Mouse (Mus musculus): ENCODE measurements at regions not wholly inside any gene's neighbourhood (a gene's known extent, or its start where the extent isn't known, plus 50 kb on each side); places are given as distances from the start of the nearest gene placed in this dataset.
A peak's percentile ranks its signal among the peaks of the same experiment; 100 is the strongest.

DNA sequence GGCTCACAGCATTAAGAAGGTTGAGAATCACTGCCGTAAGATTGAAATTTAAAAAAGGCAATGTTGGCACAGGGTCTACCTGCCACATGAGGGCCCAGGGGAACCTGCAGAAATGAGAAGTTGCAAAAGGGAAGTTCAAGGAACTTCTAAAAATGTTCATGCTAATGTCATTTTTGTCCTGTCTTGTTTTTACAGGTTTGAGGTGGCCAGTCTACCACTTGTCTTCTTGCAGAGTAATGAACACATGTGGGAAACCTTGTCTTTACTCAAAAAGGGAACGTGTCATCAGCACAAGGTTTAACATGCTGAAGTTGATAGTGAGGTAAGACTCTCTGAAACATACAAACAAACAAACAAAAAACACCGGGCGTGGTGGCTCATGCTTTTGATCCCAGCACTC lies 71.4 kb upstream of the Nanos1 start:
- Histone ChIP-seq H3K27ac (ENCODE audit: low read length) (no peak overlapping the region), H3K4me2 (ENCODE audit: low read length) (no peak overlapping the region), H3K9me3 (ENCODE audit: control insufficient read depth, low read length) (no peaks in the 10 kb centered on the region), H3K4me3 (replicated peaks; ENCODE audit: low read length) (no peak overlapping the region), H3K36me3 (ENCODE audit: control insufficient read depth, insufficient read depth) (no peaks in the 10 kb centered on the region), H3K9ac (replicated peaks; ENCODE audit: low read depth, low read length) (no peak overlapping the region), H3K4me1 (replicated peaks; ENCODE audit: control insufficient read depth, insufficient read depth, low read length) (peaks cover 2% of the 10 kb centered on the region; the same call in 1 of the 2 replicates), H3K27me3 (replicated peaks; ENCODE audit: control insufficient read depth, insufficient read depth, low read length) (no peaks in the 10 kb centered on the region)
- ATAC-seq = no peak
- 90% methylated on average over 4 of the region's 4 CpGs for WGBS

DNA sequence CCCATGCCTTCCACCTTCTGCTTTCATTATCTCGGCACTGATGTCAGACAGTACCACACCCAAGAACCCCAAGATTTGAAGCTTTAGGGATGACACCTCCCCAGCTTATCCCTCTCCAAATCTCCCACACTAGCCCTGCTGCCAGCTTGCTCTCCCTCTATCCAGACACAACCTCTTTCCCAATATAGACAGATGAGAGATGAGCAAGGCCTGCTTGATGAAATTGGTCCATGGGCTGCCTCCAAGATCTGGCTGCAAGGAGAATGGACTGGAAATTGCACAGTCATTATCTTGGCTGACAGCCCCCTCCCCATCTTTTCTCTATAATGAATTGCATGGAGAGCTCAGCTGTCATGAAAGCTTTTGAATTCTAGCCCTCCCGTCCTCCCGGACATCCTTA lies 73.5 kb upstream of the Nanos1 start:
- 43% methylated on average over 3 of the region's 3 CpGs for WGBS
- Histone ChIP-seq H3K4me1 (replicated peaks; ENCODE audit: control insufficient read depth, insufficient read depth, low read length) (peaks cover 2% of the 10 kb centered on the region; the same call in 1 of the 2 replicates), H3K9ac (replicated peaks; ENCODE audit: low read depth, low read length) (no peak overlapping the region), H3K4me3 (replicated peaks; ENCODE audit: low read length) (no peak overlapping the region), H3K27ac (ENCODE audit: low read length) (no peak overlapping the region), H3K27me3 (replicated peaks; ENCODE audit: control insufficient read depth, insufficient read depth, low read length) (no peaks in the 10 kb centered on the region), H3K4me2 (ENCODE audit: low read length) (no peak overlapping the region), H3K9me3 (ENCODE audit: control insufficient read depth, low read length) (no peaks in the 10 kb centered on the region), H3K36me3 (ENCODE audit: control insufficient read depth, insufficient read depth) (no peaks in the 10 kb centered on the region)
- peak; percentile 47 for ATAC-seq

DNA sequence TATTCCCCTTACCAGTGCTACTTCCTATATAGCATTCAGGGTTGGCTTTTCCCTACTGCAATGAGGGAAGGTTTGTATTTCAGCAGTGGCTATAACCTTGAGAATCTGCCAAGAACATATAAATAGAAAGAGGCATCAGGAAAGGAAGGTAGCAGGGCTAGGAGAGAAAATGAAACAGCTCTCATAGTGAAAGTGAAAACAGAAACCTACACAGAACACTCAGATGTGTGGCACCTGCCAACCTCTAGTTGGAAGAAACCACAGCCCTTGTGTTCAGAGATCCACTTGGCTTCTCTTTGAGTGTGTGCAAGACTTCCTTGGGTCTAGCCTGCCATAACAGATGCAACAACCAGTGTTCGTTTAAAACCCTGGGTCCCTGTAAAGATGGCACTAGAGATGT lies 74.3 kb upstream of the Nanos1 start:
- Histone ChIP-seq H3K4me3 (replicated peaks; ENCODE audit: low read length) (no peak overlapping the region), H3K9me3 (ENCODE audit: control insufficient read depth, low read length) (no peaks in the 10 kb centered on the region), H3K4me2 (ENCODE audit: low read length) (no peak overlapping the region), H3K9ac (replicated peaks; ENCODE audit: low read depth, low read length) (no peak overlapping the region), H3K4me1 (replicated peaks; ENCODE audit: control insufficient read depth, insufficient read depth, low read length) (peaks cover 2% of the 10 kb centered on the region; the same call in 1 of the 2 replicates), H3K27ac (ENCODE audit: low read length) (no peak overlapping the region), H3K36me3 (ENCODE audit: control insufficient read depth, insufficient read depth) (no peaks in the 10 kb centered on the region), H3K27me3 (replicated peaks; ENCODE audit: control insufficient read depth, insufficient read depth, low read length) (no peaks in the 10 kb centered on the region)
- ATAC-seq = no peak
- WGBS = 72% methylated on average over 1 of the region's 1 CpGs

DNA sequence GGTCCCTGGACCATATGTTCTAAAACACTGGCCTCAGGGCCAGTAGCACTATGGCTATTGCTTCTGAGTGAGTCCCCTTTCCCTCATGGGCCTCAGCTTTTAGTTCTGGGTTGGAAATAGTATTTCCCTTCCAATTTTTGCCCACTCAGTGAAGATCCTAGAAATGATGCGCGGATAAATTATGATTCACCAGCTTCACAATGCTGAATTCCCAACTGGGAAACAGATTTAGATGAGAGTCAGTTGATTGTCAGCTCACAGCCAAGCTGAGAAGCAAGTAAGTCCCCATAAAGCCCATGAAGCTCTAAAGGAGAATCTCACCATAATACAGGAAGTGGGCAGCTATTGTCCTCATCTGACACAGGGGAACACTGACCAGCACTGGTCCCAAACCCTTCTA lies 77.6 kb upstream of the Nanos1 start:
- ATAC-seq = no peak
- Histone ChIP-seq H3K36me3 (ENCODE audit: control insufficient read depth, insufficient read depth) (no peaks in the 10 kb centered on the region), H3K4me3 (replicated peaks; ENCODE audit: low read length) (no peak overlapping the region), H3K4me1 (replicated peaks; ENCODE audit: control insufficient read depth, insufficient read depth, low read length) (peaks cover 2% of the 10 kb centered on the region; the same call in 1 of the 2 replicates), H3K9ac (replicated peaks; ENCODE audit: low read depth, low read length) (no peak overlapping the region), H3K27me3 (replicated peaks; ENCODE audit: control insufficient read depth, insufficient read depth, low read length) (no peaks in the 10 kb centered on the region), H3K27ac (ENCODE audit: low read length) (no peak overlapping the region), H3K4me2 (ENCODE audit: low read length) (no peak overlapping the region), H3K9me3 (ENCODE audit: control insufficient read depth, low read length) (no peaks in the 10 kb centered on the region)
- 95% methylated on average over 2 of the region's 2 CpGs for WGBS

DNA sequence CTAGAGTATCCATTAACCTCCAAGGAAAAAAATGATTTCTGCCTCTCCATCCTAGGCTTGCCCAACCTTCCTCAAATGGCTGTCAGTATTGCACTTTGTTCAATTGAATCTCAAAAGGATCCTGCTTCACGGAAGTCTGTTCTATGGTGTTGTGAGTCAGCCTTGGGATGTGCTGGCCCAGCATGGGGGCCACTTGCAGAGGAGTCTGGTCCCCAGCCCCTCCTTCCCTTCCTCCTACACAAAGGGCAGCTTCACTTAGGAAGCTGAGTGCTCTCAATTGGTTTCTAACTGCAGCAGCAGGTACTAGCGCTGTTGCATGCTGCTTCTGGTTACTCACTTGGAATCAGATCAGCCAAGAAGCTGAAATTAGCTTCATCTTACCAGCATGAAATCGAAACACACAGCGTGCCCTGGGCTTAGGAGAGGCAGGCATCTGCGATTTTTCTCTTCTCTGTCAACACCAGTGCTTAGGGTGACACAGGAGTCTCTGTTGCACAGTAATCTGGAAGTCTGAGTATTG lies 80.8 kb upstream of the Nanos1 start:
- no peak overlapping the region for H3K4me2 ChIP-seq (ENCODE audit: low read length)
- H3K27me3 ChIP-seq (replicated peaks; ENCODE audit: control insufficient read depth, insufficient read depth, low read length) = no peaks in the 10 kb centered on the region
- no peak overlapping the region for H3K9ac ChIP-seq (replicated peaks; ENCODE audit: low read depth, low read length)
- H3K36me3 ChIP-seq (ENCODE audit: control insufficient read depth, insufficient read depth) = no peaks in the 10 kb centered on the region
- H3K4me3 ChIP-seq (replicated peaks; ENCODE audit: low read length) = no peak overlapping the region
- no peak overlapping the region for H3K27ac ChIP-seq (ENCODE audit: low read length)
- no peak for ATAC-seq
- 28% methylated on average over 5 of the region's 5 CpGs for WGBS
- H3K4me1 ChIP-seq (replicated peaks; ENCODE audit: control insufficient read depth, insufficient read depth, low read length) = no peaks in the 10 kb centered on the region
- H3K9me3 ChIP-seq (ENCODE audit: control insufficient read depth, low read length) = no peaks in the 10 kb centered on the region

DNA sequence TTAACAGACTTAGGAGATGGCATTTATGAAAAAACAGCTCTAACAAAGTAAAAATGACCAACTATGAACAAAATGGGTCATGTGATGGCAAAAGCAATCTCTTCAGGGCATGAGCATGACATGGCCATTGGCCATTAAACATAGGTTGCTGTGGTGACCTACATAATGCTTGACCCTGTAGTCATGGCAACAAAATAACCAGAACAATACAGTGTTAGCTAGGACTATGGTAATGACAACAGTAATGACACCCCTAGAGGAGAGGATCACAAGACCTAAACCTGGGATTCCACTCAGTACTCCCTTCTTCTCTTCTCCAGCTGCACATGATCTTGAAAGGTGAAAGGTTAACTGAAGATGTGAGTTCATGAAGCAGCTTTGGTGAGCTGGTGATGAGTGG lies 85.0 kb upstream of the Nanos1 start:
- H3K27me3 ChIP-seq (replicated peaks; ENCODE audit: control insufficient read depth, insufficient read depth, low read length) = no peaks in the 10 kb centered on the region
- no peaks in the 10 kb centered on the region for H3K36me3 ChIP-seq (ENCODE audit: control insufficient read depth, insufficient read depth)
- no peak overlapping the region for H3K9ac ChIP-seq (replicated peaks; ENCODE audit: low read depth, low read length)
- H3K4me1 ChIP-seq (replicated peaks; ENCODE audit: control insufficient read depth, insufficient read depth, low read length) = no peaks in the 10 kb centered on the region
- ATAC-seq = no peak
- H3K27ac ChIP-seq (ENCODE audit: low read length) = no peak overlapping the region
- H3K4me3 ChIP-seq (replicated peaks; ENCODE audit: low read length) = no peak overlapping the region
- H3K4me2 ChIP-seq (ENCODE audit: low read length) = no peak overlapping the region
- no peaks in the 10 kb centered on the region for H3K9me3 ChIP-seq (ENCODE audit: control insufficient read depth, low read length)

DNA sequence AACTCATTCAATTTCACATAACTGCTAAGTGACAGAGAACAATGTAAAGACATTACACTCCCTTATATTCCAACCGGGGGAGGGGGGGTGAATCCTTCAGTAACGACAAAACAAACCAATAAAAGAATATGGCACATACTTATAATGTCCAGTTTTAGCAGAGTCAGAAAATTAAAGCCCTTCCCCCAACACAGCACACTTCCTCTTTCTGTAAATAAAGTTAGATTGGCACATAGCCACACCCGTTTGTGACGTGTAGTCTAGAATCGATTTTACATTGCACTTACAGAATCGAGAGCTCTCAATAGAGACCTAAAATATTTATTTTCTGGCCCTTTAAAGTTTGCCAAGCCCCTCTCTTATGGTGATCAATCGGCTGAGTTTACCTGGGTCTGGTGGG lies 85.0 kb upstream of the Cacul1 start:
- H3K9ac ChIP-seq (replicated peaks; ENCODE audit: low read depth, low read length) = no peak overlapping the region
- ATAC-seq = no peak
- WGBS = 85% methylated on average over 7 of the region's 7 CpGs
- H3K27me3 ChIP-seq (replicated peaks; ENCODE audit: control insufficient read depth, insufficient read depth, low read length) = no peaks in the 10 kb centered on the region
- H3K9me3 ChIP-seq (ENCODE audit: control insufficient read depth, low read length) = no peaks in the 10 kb centered on the region
- no peak overlapping the region for H3K27ac ChIP-seq (ENCODE audit: low read length)
- no peak overlapping the region for H3K4me3 ChIP-seq (replicated peaks; ENCODE audit: low read length)
- no peak overlapping the region for H3K4me2 ChIP-seq (ENCODE audit: low read length)
- H3K4me1 ChIP-seq (replicated peaks; ENCODE audit: control insufficient read depth, insufficient read depth, low read length) = no peaks in the 10 kb centered on the region
- no peaks in the 10 kb centered on the region for H3K36me3 ChIP-seq (ENCODE audit: control insufficient read depth, insufficient read depth)

DNA sequence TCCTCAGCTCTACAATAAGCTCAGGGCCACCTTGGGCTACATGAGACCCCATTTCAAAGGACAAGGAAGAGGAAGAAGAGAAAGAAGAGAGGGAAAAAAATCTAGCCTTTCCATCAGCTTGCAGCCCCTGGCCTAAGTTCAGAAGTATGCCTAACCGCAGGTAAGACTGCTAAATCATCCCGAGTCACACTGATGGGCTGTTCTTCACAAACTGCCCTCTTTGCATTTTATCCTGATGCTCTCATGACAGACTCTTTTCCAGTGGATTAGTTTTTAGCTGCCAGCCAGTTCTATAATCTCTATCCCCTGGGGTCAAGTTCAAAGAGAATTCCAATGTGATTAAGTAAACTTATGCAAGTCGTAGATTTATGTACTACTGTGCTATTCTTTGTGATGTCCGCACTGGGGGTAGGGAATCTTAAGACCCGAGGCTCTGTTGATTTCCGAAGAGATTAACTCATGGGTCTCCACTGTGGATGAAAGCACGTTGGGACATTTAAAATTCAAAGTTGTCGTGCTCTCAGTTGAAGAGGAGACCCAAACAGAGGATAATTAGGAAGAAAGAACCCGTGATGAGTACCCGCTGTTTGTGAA lies 70.4 kb upstream of the Cacul1 start:
- no peaks in the 10 kb centered on the region for H3K9me3 ChIP-seq (ENCODE audit: control insufficient read depth, low read length)
- H3K36me3 ChIP-seq (ENCODE audit: control insufficient read depth, insufficient read depth) = no peaks in the 10 kb centered on the region
- no peaks in the 10 kb centered on the region for H3K27me3 ChIP-seq (replicated peaks; ENCODE audit: control insufficient read depth, insufficient read depth, low read length)
- H3K27ac ChIP-seq (ENCODE audit: low read length) = no peak overlapping the region
- H3K9ac ChIP-seq (replicated peaks; ENCODE audit: low read depth, low read length) = no peak overlapping the region
- WGBS = 11% methylated on average over 10 of the region's 10 CpGs
- no peaks in the 10 kb centered on the region for H3K4me1 ChIP-seq (replicated peaks; ENCODE audit: control insufficient read depth, insufficient read depth, low read length)
- H3K4me2 ChIP-seq (ENCODE audit: low read length) = no peak overlapping the region
- no peak overlapping the region for H3K4me3 ChIP-seq (replicated peaks; ENCODE audit: low read length)
- ATAC-seq = no peak

DNA sequence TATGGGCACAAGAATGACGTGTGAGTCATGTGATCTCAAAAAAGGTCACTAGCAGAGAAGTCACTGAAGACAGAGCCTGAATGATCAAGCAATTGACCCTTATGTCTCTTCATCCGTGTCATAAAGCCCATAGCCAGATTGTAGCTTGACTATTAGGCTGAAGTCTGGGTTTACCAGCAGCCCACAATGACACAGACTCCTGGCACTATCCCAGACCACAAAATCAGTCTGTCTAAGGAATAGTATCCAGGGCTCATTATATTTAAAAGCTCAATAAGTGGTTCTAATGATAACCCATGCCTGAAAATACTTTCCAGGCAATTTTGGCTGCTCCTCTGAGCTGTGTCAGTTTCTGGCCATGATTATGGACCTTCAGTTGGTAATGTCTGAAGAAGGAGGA lies 59.2 kb upstream of the Cacul1 start:
- H3K27ac ChIP-seq (ENCODE audit: low read length) = no peak overlapping the region
- no peaks in the 10 kb centered on the region for H3K9me3 ChIP-seq (ENCODE audit: control insufficient read depth, low read length)
- WGBS = 64% methylated on average over 2 of the region's 2 CpGs
- no peak overlapping the region for H3K4me3 ChIP-seq (replicated peaks; ENCODE audit: low read length)
- no peak overlapping the region for H3K4me2 ChIP-seq (ENCODE audit: low read length)
- ATAC-seq = no peak
- H3K9ac ChIP-seq (replicated peaks; ENCODE audit: low read depth, low read length) = no peak overlapping the region
- H3K4me1 ChIP-seq (replicated peaks; ENCODE audit: control insufficient read depth, insufficient read depth, low read length) = no peaks in the 10 kb centered on the region
- H3K36me3 ChIP-seq (ENCODE audit: control insufficient read depth, insufficient read depth) = no peaks in the 10 kb centered on the region
- H3K27me3 ChIP-seq (replicated peaks; ENCODE audit: control insufficient read depth, insufficient read depth, low read length) = no peaks in the 10 kb centered on the region
